Mouse (Mus musculus) hindbrain, embryonic 14.5 days (tissue): ENCODE measurements around the gene Oprm1. TPM values are rescaled to one million over a fixed set of nuclear protein-coding genes. Genes with fewer than 3 reads are reported as not detected.
A peak's percentile ranks its signal among the peaks of the same experiment; 100 is the strongest.

Experiments
- ATAC-seq: fragments of 200-750 bp; cut with Nextera tagmentation; 2 replicates; pipeline ENCODE4 v1.8.0; 2017; ENCODE audit warnings: moderate number of reproducible peaks, mild to moderate bottlenecking, moderate TSS enrichment, moderate library complexity; ENCODE audit not compliant: low FRiP score
- DNase-seq: peaks from one replicate; pipeline ENCODE4 v3.0.0-alpha.2; 2015; ENCODE audit warnings: low spot score
- H3K27ac ChIP-seq: fragments of 300-500 bp; sonication (generic); 2 replicates; pipeline ENCODE4 v1.5.1; 2014; ENCODE audit warnings: mild to moderate bottlenecking, moderate library complexity
- H3K27me3 ChIP-seq: fragments of 300-500 bp; sonication (generic); 2 replicates; pipeline ENCODE4 v1.6.1; 2014; ENCODE audit warnings: mild to moderate bottlenecking, low read length, mixed read lengths; ENCODE audit not compliant: control insufficient read depth, insufficient read depth
- H3K36me3 ChIP-seq: fragments of 300-500 bp; sonication (generic); replicated peaks from 2 replicates; pipeline ENCODE4 v1.6.1; 2014; ENCODE audit not compliant: control insufficient read depth, insufficient read depth
- H3K4me1 ChIP-seq: fragments of 300-500 bp; sonication (generic); replicated peaks from 2 replicates; pipeline ENCODE4 v1.6.1; 2014; ENCODE audit warnings: antibody characterized with exemption, low read length, mixed read lengths; ENCODE audit not compliant: control insufficient read depth, insufficient read depth
- H3K4me2 ChIP-seq: fragments of 300-500 bp; sonication (generic); replicated peaks from 2 replicates; pipeline ENCODE4 v1.6.1; 2014; ENCODE audit warnings: mild to moderate bottlenecking, moderate library complexity
- H3K4me3 ChIP-seq: fragments of 300-500 bp; sonication (generic); replicated peaks from 2 replicates; pipeline ENCODE4 v1.5.1; 2014; ENCODE audit warnings: mild to moderate bottlenecking, low read length
- H3K9ac ChIP-seq: fragments of 300-500 bp; sonication (generic); 2 replicates; pipeline ENCODE4 v1.6.1; 2014
- H3K9me3 ChIP-seq: fragments of 300-500 bp; sonication (generic); 2 replicates; pipeline ENCODE4 v1.6.1; 2016; ENCODE audit warnings: low read length; ENCODE audit not compliant: control insufficient read depth
- WGBS: fragments of 180-500 bp; shearing (Covaris S2); extraction: QIAGEN DNeasy Blood & Tissue Kit; methylation state at CpG from one replicate; pipeline ENCODE4 v1.1.7; 2014; 5-methylcytosine and 5-hydroxymethylcytosine counted together
- polyA plus RNA-seq: library from polyadenylated mRNA; unstranded; fragments of >200 nt; fragmentation: Nextera tagmentation; extraction: Ambion mirVana; gene quantifications from 2 replicates; pipeline ENCODE4 v1.2.1, GENCODE M21; 2014

Oprm1 gene
- polyA plus RNA-seq, 1 experiment from 2014 or later, result 3.6 TPM

- no peak overlapping the region for H3K27ac ChIP-seq
- H3K4me1 ChIP-seq, result no peaks in the 10 kb centered on the region
- H3K9ac ChIP-seq, result no peak overlapping the region
- ATAC-seq (no peak), DNase-seq (no peak)
- no peaks in the 10 kb centered on the region for H3K27me3 ChIP-seq
- no peaks in the 10 kb centered on the region for H3K36me3 ChIP-seq
- no peaks in the 10 kb centered on the region for H3K9me3 ChIP-seq
- H3K4me3 ChIP-seq, result no peak overlapping the region
- H3K4me2 ChIP-seq, result no peak overlapping the region
These were observed 282.7 kb downstream of the Oprm1 start for GRCm38 (mm10) chr10:7041032-7041431.

GRCm38 (mm10) chr10:7043896-7044295, 285.6 kb downstream of the Oprm1 start:
- no peak for ATAC-seq
- Histone ChIP-seq H3K27ac (no peak overlapping the region), H3K36me3 (no peaks in the 10 kb centered on the region), H3K9me3 (no peaks in the 10 kb centered on the region), H3K4me3 (no peak overlapping the region), H3K4me2 (no peak overlapping the region), H3K9ac (no peak overlapping the region), H3K27me3 (no peaks in the 10 kb centered on the region), H3K4me1 (no peaks in the 10 kb centered on the region)
- WGBS, result 74% methylated on average over 5 of the region's 5 CpGs
- no peak for DNase-seq

- Histone ChIP-seq H3K4me1 (peaks cover 2% of the 10 kb centered on the region; the same call in 1 of the 2 replicates), H3K36me3 (no peaks in the 10 kb centered on the region), H3K9me3 (no peaks in the 10 kb centered on the region), H3K9ac (no peak overlapping the region), H3K4me3 (no peak overlapping the region), H3K27ac (no peak overlapping the region), H3K4me2 (no peak overlapping the region), H3K27me3 (no peaks in the 10 kb centered on the region)
- DNase-seq, result no peak
- WGBS, result 46% methylated on average over 10 of the region's 10 CpGs
- ATAC-seq, result peak; percentile 69; the same call in 1 of the 2 replicates
These were observed 289.1 kb downstream of the Oprm1 start for GRCm38 (mm10) chr10:7047288-7047918.

DNA sequence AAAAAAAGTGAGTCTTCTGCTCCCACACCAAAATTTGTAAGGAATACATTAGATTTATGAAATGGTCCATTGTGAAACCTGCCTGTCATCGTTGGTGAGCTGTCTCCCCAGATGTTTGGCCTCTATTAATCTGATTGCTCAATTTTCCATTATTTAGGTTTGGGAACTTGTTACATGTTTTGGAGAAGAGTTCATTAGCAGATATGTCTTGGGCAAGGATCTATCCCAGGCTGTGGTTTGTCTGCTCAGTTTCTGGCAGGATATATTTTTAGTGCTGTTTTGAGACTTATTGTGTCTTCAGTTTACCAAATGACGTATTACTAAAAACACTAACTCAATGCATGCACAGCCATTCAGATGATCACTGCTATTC, 289.6 kb downstream of the Oprm1 start:
- Histone ChIP-seq H3K4me1 (peaks cover 5% of the 10 kb centered on the region; the same call in 1 of the 2 replicates), H3K27ac (no peak overlapping the region), H3K4me3 (no peak overlapping the region), H3K36me3 (no peaks in the 10 kb centered on the region), H3K27me3 (no peaks in the 10 kb centered on the region), H3K9ac (no peak overlapping the region), H3K4me2 (no peak overlapping the region), H3K9me3 (no peaks in the 10 kb centered on the region)
- WGBS, result 80% methylated on average over 2 of the region's 2 CpGs
- ATAC-seq (no peak), DNase-seq (no peak)

DNA sequence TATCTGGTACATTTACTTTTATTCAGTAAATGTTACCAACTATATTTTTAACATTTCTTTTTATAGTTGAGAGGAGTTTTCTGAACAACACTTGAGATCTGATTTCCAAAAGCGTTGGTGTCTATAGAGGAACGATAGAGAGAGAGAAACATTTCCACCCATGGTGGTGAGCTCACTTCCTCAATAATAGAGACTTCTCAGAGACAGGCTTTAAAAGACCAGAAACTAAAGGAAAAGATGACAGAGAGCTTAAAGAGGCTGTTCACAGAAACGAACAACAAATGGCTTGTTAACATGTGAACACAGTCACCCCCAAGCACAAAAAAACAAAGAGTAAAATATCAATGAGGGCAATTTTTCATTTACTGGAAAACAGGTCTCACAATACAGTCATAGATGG, 291.6 kb downstream of the Oprm1 start:
- H3K36me3 ChIP-seq, result no peaks in the 10 kb centered on the region
- H3K4me1 ChIP-seq, result peaks cover 5% of the 10 kb centered on the region; the same call in 1 of the 2 replicates
- H3K4me3 ChIP-seq, result no peak overlapping the region
- H3K4me2 ChIP-seq, result no peak overlapping the region
- no peak overlapping the region for H3K9ac ChIP-seq
- H3K27ac ChIP-seq, result no peak overlapping the region
- H3K27me3 ChIP-seq, result no peaks in the 10 kb centered on the region
- 82% methylated on average over 3 of the region's 3 CpGs for WGBS
- ATAC-seq, result no peak
- no peaks in the 10 kb centered on the region for H3K9me3 ChIP-seq
- DNase-seq, result no peak

GRCm38 (mm10) chr10:7052315-7053017, 294.2 kb downstream of the Oprm1 start, which contains the start of gene Ipcef1:
Ipcef1 (minus strand) TSS chr10:7052478.
- DNase-seq (no peak), ATAC-seq (0 out of 2 replicates have a peak, but pooled peaks have one; percentile 40)
- WGBS, result 16% methylated on average over 12 of the region's 12 CpGs
- Histone ChIP-seq H3K4me1 (peaks cover 5% of the 10 kb centered on the region; the same call in 1 of the 2 replicates), H3K36me3 (no peaks in the 10 kb centered on the region), H3K27ac (no peak within 1 kb of the TSS), H3K4me3 (no peak within 1 kb of the TSS), H3K27me3 (no peaks in the 10 kb centered on the region), H3K9ac (no peak within 1 kb of the TSS), H3K4me2 (peak within 1 kb of the TSS; percentile 20; the same call in 1 of the 2 replicates), H3K9me3 (no peaks in the 10 kb centered on the region)

DNA sequence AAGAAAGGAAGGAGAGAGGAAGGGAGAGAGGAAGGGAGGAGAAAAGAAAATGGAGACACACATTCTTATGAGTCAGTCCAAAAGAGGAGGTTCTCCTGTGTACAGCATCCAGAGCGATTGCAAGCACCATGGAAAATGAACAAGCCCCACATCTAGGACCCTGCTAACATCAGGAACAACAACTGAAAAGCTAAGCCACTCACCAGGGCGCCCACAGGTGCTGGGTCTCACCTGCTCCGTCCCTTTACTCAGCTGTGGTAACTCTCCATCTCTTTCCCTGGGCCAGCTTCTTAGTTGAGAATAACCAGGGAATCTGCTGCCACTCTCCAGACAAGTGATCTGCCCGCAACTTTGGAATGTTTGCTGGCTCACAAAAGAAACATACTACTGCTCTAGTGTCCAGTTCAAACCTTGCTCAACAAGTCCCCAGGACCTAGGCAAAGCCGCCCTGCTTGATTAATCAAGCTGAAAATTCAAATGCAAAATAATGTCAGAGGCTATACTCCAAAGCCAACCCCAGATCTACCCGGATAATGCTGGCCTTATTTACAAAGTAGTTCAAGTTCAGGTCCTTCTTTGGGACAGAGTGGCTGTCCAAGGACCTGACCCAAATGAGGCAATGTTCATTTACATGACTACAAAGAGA, 296.4 kb downstream of the Oprm1 start:
- Histone ChIP-seq H3K27ac (no peak overlapping the region), H3K4me3 (no peak overlapping the region), H3K27me3 (no peaks in the 10 kb centered on the region), H3K36me3 (no peaks in the 10 kb centered on the region), H3K4me1 (peaks cover 5% of the 10 kb centered on the region; the same call in 1 of the 2 replicates), H3K4me2 (no peak overlapping the region), H3K9me3 (no peaks in the 10 kb centered on the region), H3K9ac (no peak overlapping the region)
- 74% methylated on average over 6 of the region's 6 CpGs for WGBS
- ATAC-seq (no peak), DNase-seq (no peak)

GRCm38 (mm10) chr10:7057546-7057945, 299.2 kb downstream of the Oprm1 start:
- Histone ChIP-seq H3K27ac (no peak overlapping the region), H3K9ac (no peak overlapping the region), H3K4me2 (no peak overlapping the region), H3K9me3 (no peaks in the 10 kb centered on the region), H3K4me1 (peaks cover under 1% of the 10 kb centered on the region; the same call in 1 of the 2 replicates), H3K27me3 (no peaks in the 10 kb centered on the region), H3K36me3 (no peaks in the 10 kb centered on the region), H3K4me3 (no peak overlapping the region)
- 87% methylated on average over 1 of the region's 1 CpGs for WGBS
- ATAC-seq, result no peak
- no peak for DNase-seq

- Histone ChIP-seq H3K4me2 (no peak overlapping the region), H3K4me1 (no peaks in the 10 kb centered on the region), H3K27me3 (no peaks in the 10 kb centered on the region), H3K36me3 (no peaks in the 10 kb centered on the region), H3K9me3 (no peaks in the 10 kb centered on the region), H3K27ac (no peak overlapping the region), H3K4me3 (no peak overlapping the region), H3K9ac (no peak overlapping the region)
- no peak for DNase-seq
- 44% methylated on average over 5 of the region's 5 CpGs for WGBS
- ATAC-seq, result no peak
These were observed 302.0 kb downstream of the Oprm1 start for GRCm38 (mm10) chr10:7060326-7060725.
